Comparison of ENCODE assay signal across 25 mouse cellular contexts in the genomic region with DNA sequence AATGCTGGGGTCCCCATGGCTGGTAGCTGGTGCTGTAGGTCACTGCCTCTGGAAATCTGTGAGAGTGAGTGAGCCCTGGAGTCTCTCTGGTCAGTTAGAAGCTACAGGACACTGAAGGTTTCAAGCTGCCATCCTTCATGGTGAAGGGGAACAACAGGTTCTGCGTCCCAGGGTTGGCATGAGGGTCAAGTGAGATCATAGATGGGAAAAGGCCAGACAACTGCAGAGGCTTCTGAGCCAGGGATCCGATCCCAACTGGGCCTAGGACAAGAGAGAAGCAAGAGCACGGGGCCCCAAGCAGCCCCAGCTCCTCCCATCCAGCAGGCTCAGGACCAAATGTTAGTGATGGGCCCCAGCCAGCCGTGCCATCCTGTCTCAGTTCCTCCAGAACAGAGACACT.
A peak's percentile ranks its signal among the peaks of the same experiment; 100 is the strongest.
DNase-seq lines count a peak whose midpoint lies in the region; ATAC-seq lines count a peak whose summit lies in the region.
"Had no signal": no experiment of that assay in that cellular context is flagged by ENCODE, and none has a peak within 500 bp of the region (broad histone marks: within the 10 kb centered on the region; RNA-seq: fewer than 3 reads in every experiment).

No protein-coding gene starts in this region.

- ATAC-seq in cerebellum, adult (ENCODE audit: insufficient number of reproducible peaks, low FRiP score, low TSS enrichment) = no peak; the same call in 1 of the 2 replicates
- ATAC-seq in megakaryocyte progenitor cell, adult 5-6 weeks (replicated peaks; ENCODE audit: poor library complexity) = no peak
- ATAC-seq: activated CD4-positive, CD25-positive, alpha-beta regulatory T cell, adult 4 months; forebrain, embryonic 15.5 days; hindbrain, embryonic 16.5 days; intestine, embryonic 16.5 days had no signal

- 0 out of 2 replicates have a peak overlapping the region, but pooled peaks have one; percentile 7 for H3K27ac ChIP-seq in embryonic facial prominence, embryonic 10.5 days (replicated peaks)
- H3K27ac ChIP-seq: embryonic facial prominence, embryonic 12.5 days; forebrain, embryonic 15.5 days; heart, embryonic 13.5 days; kidney, embryonic 15.5 days; midbrain, embryonic 10.5 days; neural tube, embryonic 12.5 days had no signal

- intact Hi-C loops in gastrocnemius, postnatal 14 days (cut with DNase I; ENCODE audit: low total_unique reads) = no loop called here

- DNase-seq in cerebellum, adult 11-12 months = peak; percentile 27
- DNase-seq in cerebellum, adult 8-10 months = peak; percentile 11
- DNase-seq in embryonic facial prominence, embryonic 10.5 days (ENCODE audit: low spot score) = no peak
- DNase-seq in gastrocnemius, postnatal 14 days = peak; percentile 67
- DNase-seq in right cerebral cortex, postnatal 14 days = no peak
- no peak for DNase-seq in right cerebral cortex, postnatal 4 days
- DNase-seq: adrenal gland, postnatal 10 days; heart, adult 18-20 months; heart, postnatal 4 days; kidney, postnatal 4 days; layer of hippocampus, postnatal 36 days; lung, adult 2 months; lung, postnatal 4 days had no signal

- H3K9me3 ChIP-seq in embryonic facial prominence, embryonic 10.5 days = no peaks in the 10 kb centered on the region
- H3K9me3 ChIP-seq: embryonic facial prominence, embryonic 12.5 days; forebrain, embryonic 15.5 days; G1E; heart, embryonic 13.5 days; kidney, embryonic 15.5 days; midbrain, embryonic 10.5 days; neural tube, embryonic 12.5 days had no signal

- no peak overlapping the region for H3K4me3 ChIP-seq in embryonic facial prominence, embryonic 10.5 days
- H3K4me3 ChIP-seq: embryonic facial prominence, embryonic 12.5 days; forebrain, embryonic 15.5 days; heart, embryonic 13.5 days; kidney, embryonic 15.5 days; midbrain, embryonic 10.5 days; neural tube, embryonic 12.5 days had no signal

- H3K4me1 ChIP-seq in embryonic facial prominence, embryonic 10.5 days = peaks cover 27% of the 10 kb centered on the region
- H3K4me1 ChIP-seq: forebrain, embryonic 15.5 days had no signal

- no peaks in the 10 kb centered on the region for H3K27me3 ChIP-seq in embryonic facial prominence, embryonic 10.5 days (replicated peaks; ENCODE audit: low read depth, poor library complexity, severe bottlenecking)
- H3K27me3 ChIP-seq: embryonic facial prominence, embryonic 12.5 days; forebrain, embryonic 15.5 days; kidney, embryonic 15.5 days; neural tube, embryonic 12.5 days had no signal

- H3K36me3 ChIP-seq in embryonic facial prominence, embryonic 10.5 days (replicated peaks) = no peaks in the 10 kb centered on the region
- H3K36me3 ChIP-seq: embryonic facial prominence, embryonic 12.5 days; forebrain, embryonic 15.5 days; G1E; heart, embryonic 13.5 days; kidney, embryonic 15.5 days; midbrain, embryonic 10.5 days; neural tube, embryonic 12.5 days had no signal

- 73% methylated on average over 4 of the region's 4 CpGs for WGBS in embryonic facial prominence, embryonic 10.5 days

Comparison
In these comparisons a context has a peak if more than half of its experiments do, and no peak if none do; other contexts are left out.
1. DNase-seq: peak in cerebellum, adult 11-12 months (single experiment), cerebellum, adult 8-10 months (single experiment) and gastrocnemius, postnatal 14 days (single experiment); none in embryonic facial prominence, embryonic 10.5 days (single experiment), right cerebral cortex, postnatal 14 days (single experiment) and right cerebral cortex, postnatal 4 days (single experiment).